Mouse (Mus musculus): Measurements from ENCODE around the gene Qrich1. TPM values are rescaled to one million over a fixed set of nuclear protein-coding genes. Genes with fewer than 3 reads are reported as not detected.

Gene Qrich1
- polyA plus RNA-seq, 1 experiment from 2014 or later, result 122 TPM

DNA sequence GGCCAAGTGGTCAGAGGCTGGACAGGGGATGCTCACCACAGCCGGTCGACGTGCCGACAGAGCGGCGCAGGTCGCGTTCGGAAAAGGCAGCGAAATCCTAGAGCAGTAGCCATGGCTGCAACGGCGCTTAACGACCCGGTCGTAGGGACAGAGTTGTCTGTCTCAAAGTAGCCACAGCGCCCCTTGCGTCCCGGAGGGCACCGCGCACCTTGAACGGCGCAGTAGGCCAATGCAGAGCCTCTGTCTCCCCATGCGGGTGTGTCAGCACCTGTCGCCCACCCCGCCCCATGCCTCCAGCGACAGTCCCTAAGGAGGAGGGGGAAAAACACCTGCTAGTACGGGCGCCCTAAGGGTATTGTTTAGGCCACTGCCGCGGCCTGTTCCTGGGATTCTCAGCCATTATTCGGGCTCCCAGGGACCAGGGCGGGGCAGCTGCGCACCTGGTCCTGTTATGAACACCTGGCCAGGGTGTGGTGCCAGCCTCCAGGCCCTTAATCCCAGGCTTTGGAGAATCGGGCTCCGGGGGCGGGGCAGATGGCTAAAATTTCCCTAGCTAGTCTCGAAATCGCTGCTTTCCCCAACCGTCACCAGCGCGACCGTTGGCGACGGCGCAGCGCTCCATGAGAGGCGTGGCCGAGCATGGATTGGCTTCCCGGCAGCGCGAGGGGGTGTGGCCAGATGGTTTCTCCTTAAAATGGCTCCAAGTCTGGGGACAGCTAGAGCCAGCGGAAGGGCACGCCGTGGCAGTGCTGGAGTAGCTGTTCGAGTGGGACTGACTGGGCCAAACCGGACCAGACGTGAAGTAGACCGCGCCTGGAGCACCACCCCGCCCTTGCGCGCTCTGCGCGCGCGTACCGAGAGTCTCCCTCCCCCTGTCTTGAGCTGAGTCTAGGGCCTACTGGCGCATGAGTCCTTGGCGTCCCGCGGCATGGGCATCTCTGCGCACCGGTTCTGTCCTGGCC lies 50.5 kb downstream of the Qrich1 start, which contains the start of gene Ndufaf3:
Gene Ndufaf3, minus strand, starts transcription at position 620 of the 962 bp plus-strand sequence.
- Histone ChIP-seq H3K27ac (ENCODE audit: low read depth, low read length) (peak within 1 kb of the TSS; percentile 93), H3K36me3 (ENCODE audit: control insufficient read depth, insufficient read depth, low read length) (peaks cover 29% of the 10 kb centered on the region), H3K4me1 (ENCODE audit: control insufficient read depth, insufficient read depth, low read length) (peaks cover 26% of the 10 kb centered on the region), H3K4me3 (ENCODE audit: low read depth, low read length) (peak within 1 kb of the TSS; percentile 73), H3K4me2 (ENCODE audit: low read depth, low read length) (peak within 1 kb of the TSS; percentile 80), H3K9me3 (ENCODE audit: control insufficient read depth, low read length) (no peaks in the 10 kb centered on the region), H3K9ac (replicated peaks; ENCODE audit: low read depth, low read length) (peak within 1 kb of the TSS; percentile 65), H3K27me3 (ENCODE audit: control insufficient read depth, insufficient read depth, low read length) (no peaks in the 10 kb centered on the region)
- WGBS, result under 1% methylated on average over 72 of the region's 73 CpGs
- peak; percentile 85 for ATAC-seq (ENCODE audit: low read depth)

GRCm38 (mm10) chr9:108567931-108568419 lies 51.4 kb downstream of the Qrich1 start:
- Histone ChIP-seq H3K27ac (ENCODE audit: low read depth, low read length) (peak overlapping the region; percentile 93), H3K4me3 (ENCODE audit: low read depth, low read length) (peak overlapping the region; percentile 73), H3K4me1 (ENCODE audit: control insufficient read depth, insufficient read depth, low read length) (peaks cover 26% of the 10 kb centered on the region), H3K4me2 (ENCODE audit: low read depth, low read length) (peak overlapping the region; percentile 80), H3K36me3 (ENCODE audit: control insufficient read depth, insufficient read depth, low read length) (peaks cover 37% of the 10 kb centered on the region), H3K9me3 (ENCODE audit: control insufficient read depth, low read length) (no peaks in the 10 kb centered on the region), H3K9ac (replicated peaks; ENCODE audit: low read depth, low read length) (peak overlapping the region; percentile 64), H3K27me3 (ENCODE audit: control insufficient read depth, insufficient read depth, low read length) (no peaks in the 10 kb centered on the region)
- no peak for ATAC-seq (ENCODE audit: low read depth)
- 14% methylated on average over 18 of the region's 18 CpGs for WGBS

DNA sequence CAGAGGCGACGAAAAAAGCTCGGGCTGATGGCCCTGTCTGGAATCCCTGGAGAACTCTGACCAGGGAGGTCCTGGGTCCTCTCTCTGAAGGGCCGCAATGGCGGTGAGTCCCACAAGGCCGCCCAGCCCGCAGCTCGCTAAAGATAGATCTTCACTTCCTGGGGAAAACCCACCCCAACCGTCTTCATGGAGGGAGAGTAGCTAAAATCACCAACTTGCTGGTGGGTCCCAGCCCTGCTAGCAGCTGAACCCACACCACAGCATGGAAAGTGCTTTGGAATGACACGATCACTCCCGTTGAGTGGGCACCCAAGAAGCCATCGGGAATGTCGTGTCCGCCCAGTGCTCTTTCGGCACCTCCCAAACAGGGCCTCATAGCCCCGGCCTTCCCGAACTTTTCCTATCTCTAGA lies 51.9 kb downstream of the Qrich1 start:
- H3K36me3 ChIP-seq (ENCODE audit: control insufficient read depth, insufficient read depth, low read length), result peaks cover 41% of the 10 kb centered on the region
- 85% methylated on average over 17 of the region's 17 CpGs for WGBS
- H3K9me3 ChIP-seq (ENCODE audit: control insufficient read depth, low read length), result no peaks in the 10 kb centered on the region
- H3K27ac ChIP-seq (ENCODE audit: low read depth, low read length), result no peak overlapping the region
- no peak for ATAC-seq (ENCODE audit: low read depth)
- H3K4me2 ChIP-seq (ENCODE audit: low read depth, low read length), result peak overlapping the region; percentile 80
- H3K27me3 ChIP-seq (ENCODE audit: control insufficient read depth, insufficient read depth, low read length), result no peaks in the 10 kb centered on the region
- no peak overlapping the region for H3K9ac ChIP-seq (replicated peaks; ENCODE audit: low read depth, low read length)
- no peak overlapping the region; the same call in 1 of the 2 replicates for H3K4me3 ChIP-seq (ENCODE audit: low read depth, low read length)
- H3K4me1 ChIP-seq (ENCODE audit: control insufficient read depth, insufficient read depth, low read length), result peaks cover 26% of the 10 kb centered on the region

DNA sequence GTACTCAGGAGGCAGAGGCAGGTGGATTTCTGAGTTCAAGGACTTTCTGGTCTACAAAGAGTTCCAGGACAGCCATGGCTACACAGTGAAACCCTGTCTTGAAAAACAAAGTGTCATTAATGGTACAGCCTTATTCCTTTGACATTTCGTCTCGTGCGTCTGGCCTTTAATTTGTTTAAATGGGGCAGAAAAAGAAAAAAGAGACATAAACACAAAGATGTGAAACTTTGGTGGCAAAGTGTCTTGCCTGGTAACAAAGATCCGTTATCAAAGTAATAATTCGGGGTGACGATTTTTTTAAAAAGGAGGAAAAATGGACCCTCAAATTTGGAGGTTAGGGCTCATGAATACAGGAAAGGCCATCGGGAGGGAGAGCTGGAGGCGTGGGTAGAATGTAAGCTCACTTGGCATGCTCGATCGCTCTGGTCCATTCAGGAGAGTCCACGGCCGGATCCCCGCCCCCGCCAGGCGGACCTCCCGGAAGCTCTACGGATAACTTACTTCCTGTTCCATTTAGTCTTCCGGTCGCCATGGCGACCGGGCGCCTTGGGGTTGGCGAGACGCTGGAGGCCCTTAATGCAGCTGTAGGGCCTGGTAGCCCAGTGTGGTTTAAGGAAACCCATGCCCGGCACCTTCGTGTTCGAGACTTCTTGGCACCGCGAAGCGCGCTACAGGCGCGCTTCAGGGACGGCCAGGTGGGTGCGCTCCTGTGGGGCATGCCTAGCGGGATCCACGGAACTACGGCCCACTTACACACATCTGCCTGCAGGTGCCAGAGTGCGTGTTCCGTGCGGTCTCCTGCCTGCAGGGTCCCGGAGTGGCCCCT lies 53.0 kb downstream of the Qrich1 start, which contains the start of gene Dalrd3:
Gene Dalrd3, plus strand, starts transcription at position 506 of the 826 bp plus-strand sequence.
- peaks cover 38% of the 10 kb centered on the region for H3K36me3 ChIP-seq (ENCODE audit: control insufficient read depth, insufficient read depth, low read length)

GRCm38 (mm10) chr9:108570207-108570896 lies 53.7 kb downstream of the Qrich1 start:
- WGBS, result 1% methylated on average over 40 of the region's 40 CpGs
- peak overlapping the region; percentile 53 for H3K9ac ChIP-seq (replicated peaks; ENCODE audit: low read depth, low read length)
- ATAC-seq (ENCODE audit: low read depth), result peak; percentile 5; the same call in 1 of the 2 replicates
- peak overlapping the region; percentile 46 for H3K4me3 ChIP-seq (ENCODE audit: low read depth, low read length)
- H3K4me2 ChIP-seq (ENCODE audit: low read depth, low read length), result peak overlapping the region; percentile 71
- H3K36me3 ChIP-seq (ENCODE audit: control insufficient read depth, insufficient read depth, low read length), result peaks cover 45% of the 10 kb centered on the region
- H3K27ac ChIP-seq (ENCODE audit: low read depth, low read length), result peak overlapping the region; percentile 35
- no peaks in the 10 kb centered on the region for H3K27me3 ChIP-seq (ENCODE audit: control insufficient read depth, insufficient read depth, low read length)
- peaks cover 39% of the 10 kb centered on the region for H3K4me1 ChIP-seq (ENCODE audit: control insufficient read depth, insufficient read depth, low read length)
- no peaks in the 10 kb centered on the region for H3K9me3 ChIP-seq (ENCODE audit: control insufficient read depth, low read length)

More for the DNA sequence above, 53.0 kb downstream of the Qrich1 start, which contains the start of gene Dalrd3:
- Histone ChIP-seq H3K9me3 (ENCODE audit: control insufficient read depth, low read length) (no peaks in the 10 kb centered on the region), H3K4me2 (ENCODE audit: low read depth, low read length) (peak within 1 kb of the TSS; percentile 71), H3K27ac (ENCODE audit: low read depth, low read length) (peak within 1 kb of the TSS; percentile 35), H3K27me3 (ENCODE audit: control insufficient read depth, insufficient read depth, low read length) (no peaks in the 10 kb centered on the region), H3K4me3 (ENCODE audit: low read depth, low read length) (peak within 1 kb of the TSS; percentile 46), H3K4me1 (ENCODE audit: control insufficient read depth, insufficient read depth, low read length) (peaks cover 33% of the 10 kb centered on the region), H3K9ac (replicated peaks; ENCODE audit: low read depth, low read length) (peak within 1 kb of the TSS; percentile 53)
- 6% methylated on average over 42 of the region's 42 CpGs for WGBS
- ATAC-seq (ENCODE audit: low read depth), result peak; percentile 76

- Histone ChIP-seq H3K9ac (replicated peaks; ENCODE audit: low read depth, low read length) (no peak overlapping the region), H3K36me3 (ENCODE audit: control insufficient read depth, insufficient read depth, low read length) (peaks cover 45% of the 10 kb centered on the region)
These were observed 54.9 kb downstream of the Qrich1 start for GRCm38 (mm10) chr9:108571401-108571973.

GRCm38 (mm10) chr9:108572321-108572720 lies 55.7 kb downstream of the Qrich1 start:
- H3K27ac ChIP-seq (ENCODE audit: low read depth, low read length), result no peak overlapping the region
- H3K27me3 ChIP-seq (ENCODE audit: control insufficient read depth, insufficient read depth, low read length), result no peaks in the 10 kb centered on the region
- no peak overlapping the region for H3K4me2 ChIP-seq (ENCODE audit: low read depth, low read length)
- H3K4me3 ChIP-seq (ENCODE audit: low read depth, low read length), result no peak overlapping the region
- peaks cover 45% of the 10 kb centered on the region for H3K36me3 ChIP-seq (ENCODE audit: control insufficient read depth, insufficient read depth, low read length)
- 87% methylated on average over 10 of the region's 10 CpGs for WGBS
- peaks cover 50% of the 10 kb centered on the region for H3K4me1 ChIP-seq (ENCODE audit: control insufficient read depth, insufficient read depth, low read length)
- no peak for ATAC-seq (ENCODE audit: low read depth)
- no peaks in the 10 kb centered on the region for H3K9me3 ChIP-seq (ENCODE audit: control insufficient read depth, low read length)
- H3K9ac ChIP-seq (replicated peaks; ENCODE audit: low read depth, low read length), result no peak overlapping the region

More at GRCm38 (mm10) chr9:108571401-108571973, 54.9 kb downstream of the Qrich1 start:
- Histone ChIP-seq H3K27ac (ENCODE audit: low read depth, low read length) (no peak overlapping the region), H3K4me1 (ENCODE audit: control insufficient read depth, insufficient read depth, low read length) (peaks cover 42% of the 10 kb centered on the region), H3K4me2 (ENCODE audit: low read depth, low read length) (no peak overlapping the region), H3K9me3 (ENCODE audit: control insufficient read depth, low read length) (no peaks in the 10 kb centered on the region), H3K27me3 (ENCODE audit: control insufficient read depth, insufficient read depth, low read length) (no peaks in the 10 kb centered on the region), H3K4me3 (ENCODE audit: low read depth, low read length) (no peak overlapping the region)
- no peak for ATAC-seq (ENCODE audit: low read depth)
- 96% methylated on average over 16 of the region's 16 CpGs for WGBS

Measured in neural tube, embryonic 14.5 days (tissue).